13 mouse cellular contexts compared by ENCODE assay signal in genomic region chr7:90074592-90074991, GRCm38 (mm10). TPM values are rescaled to one million over a fixed set of nuclear protein-coding genes. Genes with fewer than 3 reads are reported as not detected.
DNase-seq lines count a peak whose midpoint lies in the region; ATAC-seq and TF ChIP-seq lines count a peak whose summit lies in the region.
"Had no signal": no experiment of that assay in that cellular context is flagged by ENCODE, and none has a peak within 500 bp of the region (broad histone marks: within the 10 kb centered on the region; RNA-seq: fewer than 3 reads in every experiment).

No protein-coding gene starts in this region.

- H3K4me2 ChIP-seq in liver, embryonic 11.5 days = no peak overlapping the region
- H3K4me2 ChIP-seq in intestine, postnatal 0 days (replicated peaks; ENCODE audit: low read depth) = no peak overlapping the region

- no peak overlapping the region for H3K4me3 ChIP-seq in liver, embryonic 11.5 days (ENCODE audit: low read depth, low read length)
- H3K4me3 ChIP-seq in intestine, postnatal 0 days (ENCODE audit: low read depth, low read length) = no peak overlapping the region

- H3K4me1 ChIP-seq in liver, embryonic 11.5 days (replicated peaks; ENCODE audit: control insufficient read depth, insufficient read depth, low read length) = peaks cover 41% of the 10 kb centered on the region
- no peaks in the 10 kb centered on the region for H3K4me1 ChIP-seq in intestine, postnatal 0 days (replicated peaks; ENCODE audit: control insufficient read depth, insufficient read depth, low read length)

- DNase-seq in gastrocnemius, adult 18-20 months (ENCODE audit: low spot score) = peak; percentile 17
- DNase-seq in gastrocnemius, postnatal 4 days (ENCODE audit: low spot score in 2 of 2) = no peak
- DNase-seq in right cerebral cortex, postnatal 10 days (ENCODE audit: low spot score in 2 of 2) = peak; percentile 56 to 62
- DNase-seq in right cerebral cortex, postnatal 36 days (ENCODE audit: low spot score in 2 of 2) = no peak
- DNase-seq in liver, embryonic 11.5 days (ENCODE audit: low spot score) = no peak
- peak; percentile 62 to 67 for DNase-seq in spleen, postnatal 36 days (ENCODE audit: low spot score in 2 of 2)
- DNase-seq in thymus, adult 18-20 months = no peak
- DNase-seq: cerebellum, postnatal 36 days; heart, postnatal 14 days; lung, postnatal 10 days; thymus, postnatal 36 days had no signal

- WGBS in liver, embryonic 11.5 days = 76% methylated on average over 2 of the region's 2 CpGs
- WGBS in intestine, postnatal 0 days = 84% methylated on average over 2 of the region's 2 CpGs

- no peak for TF ChIP-seq CTCF in intestine, postnatal 0 days (IDR thresholded peaks at IDR 0.05; ENCODE audit: low read depth)

- no peak overlapping the region; the same call in 1 of the 2 replicates for H3K27ac ChIP-seq in liver, embryonic 11.5 days (ENCODE audit: low read depth, low read length)
- H3K27ac ChIP-seq in intestine, postnatal 0 days (ENCODE audit: low read depth, low read length) = no peak overlapping the region

- H3K9ac ChIP-seq in liver, embryonic 11.5 days (ENCODE audit: low read depth, low read length) = no peak overlapping the region
- no peak overlapping the region for H3K9ac ChIP-seq in intestine, postnatal 0 days (ENCODE audit: low read depth, low read length)

- ATAC-seq in liver, embryonic 11.5 days (replicated peaks; ENCODE audit: low FRiP score) = peak; percentile 51; the same call in 1 of the 2 replicates
- no peak for ATAC-seq in intestine, postnatal 0 days
- ATAC-seq: Patski had no signal

- no peaks in the 10 kb centered on the region for H3K36me3 ChIP-seq in liver, embryonic 11.5 days (ENCODE audit: control insufficient read depth, insufficient read depth, low read length)
- H3K36me3 ChIP-seq in intestine, postnatal 0 days (ENCODE audit: control insufficient read depth, insufficient read depth) = no peaks in the 10 kb centered on the region

- no peaks in the 10 kb centered on the region for H3K27me3 ChIP-seq in liver, embryonic 11.5 days (replicated peaks; ENCODE audit: control insufficient read depth, insufficient read depth, low read length)
- H3K27me3 ChIP-seq in intestine, postnatal 0 days (replicated peaks; ENCODE audit: control insufficient read depth, insufficient read depth, low read length) = no peaks in the 10 kb centered on the region
- H3K27me3 ChIP-seq: Patski had no signal

- no peaks in the 10 kb centered on the region for H3K9me3 ChIP-seq in liver, embryonic 11.5 days (ENCODE audit: control insufficient read depth, low read length)
- no peaks in the 10 kb centered on the region for H3K9me3 ChIP-seq in intestine, postnatal 0 days (ENCODE audit: control insufficient read depth)

RNA-seq across cellular contexts. Expression of gene Picalm, which starts 55.4 kb away (rescaled TPM):
- total RNA-seq in gastrocnemius, adult 18-20 months (2021) = 10 to 100 TPM; 72.1 to 94.6 TPM
- 100 to 1,000 TPM; 168 to 206 TPM for total RNA-seq in gastrocnemius, postnatal 4 days (2021)
- 62.6 and 65.9 TPM in 2 replicates for polyA plus RNA-seq in liver, embryonic 11.5 days (2014; fragmentation: Nextera tagmentation; extraction: Ambion mirVana)
- 36.6 and 41.7 TPM in 2 replicates for polyA plus RNA-seq in intestine, postnatal 0 days (2015; fragmentation: Nextera tagmentation; extraction: Ambion mirVana)

Comparison
In these comparisons a context has a peak if more than half of its experiments do, and no peak if none do; other contexts are left out.
1. DNase-seq: peak in gastrocnemius, adult 18-20 months (single experiment), right cerebral cortex, postnatal 10 days (2 of 2) and spleen, postnatal 36 days (2 of 2); none in gastrocnemius, postnatal 4 days (0 of 2), right cerebral cortex, postnatal 36 days (0 of 2), liver, embryonic 11.5 days (single experiment) and thymus, adult 18-20 months (0 of 2).